Mouse (Mus musculus) cortical plate, adult 2 months (tissue): ENCODE data around the gene Wt1.

Source experiments
- CTCF ChIP-seq: fragments of 200-500 bp; IDR thresholded peaks from 2 replicates; pipeline ENCODE4 v1.5.1; 2011; ENCODE audit warnings: mild to moderate bottlenecking, control low read depth, low read length; ENCODE audit not compliant: insufficient read depth; ENCODE audit errors: extremely low read depth
- POLR2A ChIP-seq: fragments of 200-500 bp; IDR thresholded peaks from 2 replicates; pipeline ENCODE4 v1.6.1; 2011; ENCODE audit warnings: mild to moderate bottlenecking, low read length, control low read depth; ENCODE audit not compliant: insufficient read depth; ENCODE audit errors: extremely low read depth

DNA sequence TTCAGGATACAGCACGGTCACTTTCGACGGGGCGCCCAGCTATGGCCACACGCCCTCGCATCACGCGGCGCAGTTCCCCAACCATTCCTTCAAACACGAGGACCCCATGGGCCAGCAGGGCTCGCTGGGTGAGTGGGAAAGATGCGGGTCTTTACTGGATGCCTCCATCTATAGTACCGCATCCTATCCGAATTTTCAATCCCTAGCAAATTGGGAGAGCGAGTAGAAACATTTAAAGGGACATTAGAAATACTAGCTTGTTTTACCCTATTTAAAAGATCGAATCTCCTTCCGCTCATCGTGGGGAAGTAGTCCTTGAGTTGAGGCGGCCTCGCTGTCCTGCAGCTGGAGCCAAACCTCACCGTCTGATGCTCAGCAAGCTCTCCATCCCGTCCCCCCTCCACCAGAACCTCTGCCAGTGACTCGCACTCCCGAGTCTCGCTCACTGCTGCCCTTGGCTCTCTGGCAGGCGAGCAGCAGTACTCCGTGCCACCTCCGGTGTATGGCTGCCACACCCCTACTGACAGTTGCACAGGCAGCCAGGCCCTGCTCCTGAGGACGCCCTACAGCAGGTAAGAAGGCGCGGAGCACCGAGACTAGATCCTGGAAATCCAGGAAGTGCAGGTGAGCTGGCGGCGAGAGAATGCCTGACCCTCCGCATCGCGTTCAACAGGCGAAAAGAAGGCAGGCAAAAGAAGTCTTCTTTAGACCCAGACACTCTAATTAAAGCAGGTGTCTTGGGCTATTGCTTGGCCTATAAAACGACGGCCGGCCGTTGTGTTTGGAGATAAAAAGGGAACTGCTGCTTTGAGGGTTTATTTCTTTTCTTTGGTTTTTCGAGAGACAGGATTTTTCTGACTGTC is 6.8 kb downstream of the Wt1 start:
- TF ChIP-seq POLR2A (no peak), CTCF (no peak)
